Mouse (Mus musculus) hindbrain, postnatal 0 days (tissue): Measurements from ENCODE around the gene Zswim5. TPM values are rescaled to one million over a fixed set of nuclear protein-coding genes. Genes with fewer than 3 reads are reported as not detected.

Experiments
- ATAC-seq: fragments of 200-750 bp; cut with Nextera tagmentation; 2 replicates; pipeline ENCODE4 v1.8.0; 2017; ENCODE audit warnings: mild to moderate bottlenecking, moderate TSS enrichment, moderate library complexity
- DNase-seq: peaks from one replicate; pipeline ENCODE4 v3.0.0-alpha.2; 2015; ENCODE audit warnings: low spot score
- H3K27ac ChIP-seq: fragments of 300-500 bp; sonication (generic); 2 replicates; pipeline ENCODE4 v1.5.1; 2014; ENCODE audit warnings: mild to moderate bottlenecking
- H3K27me3 ChIP-seq: fragments of 300-500 bp; sonication (generic); 2 replicates; pipeline ENCODE4 v1.6.1; 2014; ENCODE audit warnings: low read length, mixed read lengths; ENCODE audit not compliant: insufficient read depth
- H3K36me3 ChIP-seq: fragments of 300-500 bp; sonication (generic); 2 replicates; pipeline ENCODE4 v1.6.1; 2014; ENCODE audit warnings: low read length, mixed read lengths; ENCODE audit not compliant: insufficient read depth
- H3K4me1 ChIP-seq: fragments of 300-500 bp; sonication (generic); 2 replicates; pipeline ENCODE4 v1.6.1; 2014; ENCODE audit warnings: antibody characterized with exemption, low read length, mixed read lengths; ENCODE audit not compliant: insufficient read depth
- H3K4me2 ChIP-seq: fragments of 300-500 bp; sonication (generic); 2 replicates; pipeline ENCODE4 v1.6.1; 2014; ENCODE audit warnings: low read depth, mild to moderate bottlenecking, low read length, moderate library complexity, mixed read lengths
- H3K4me3 ChIP-seq: fragments of 300-500 bp; sonication (generic); 2 replicates; pipeline ENCODE4 v1.5.1; 2014; ENCODE audit warnings: low read length
- H3K9ac ChIP-seq: fragments of 300-500 bp; sonication (generic); replicated peaks from 2 replicates; pipeline ENCODE4 v1.6.1; 2014; ENCODE audit warnings: mild to moderate bottlenecking, low read length, moderate library complexity, mixed read lengths
- H3K9me3 ChIP-seq: fragments of 300-500 bp; sonication (generic); 2 replicates; pipeline ENCODE4 v1.6.1; 2016; ENCODE audit warnings: low read length, mixed read lengths
- CTCF ChIP-seq: IDR thresholded peaks from 2 replicates; pipeline ENCODE4 v1.5.1; 2016; ENCODE audit warnings: antibody characterized with exemption, control low read depth, low read depth
- WGBS: fragments of 180-500 bp; shearing (Covaris S2); extraction: QIAGEN DNeasy Blood & Tissue Kit; methylation state at CpG from one replicate; pipeline ENCODE4 v1.1.7; 2014; 5-methylcytosine and 5-hydroxymethylcytosine counted together
- polyA plus RNA-seq: library from polyadenylated mRNA; unstranded; fragments of >200 nt; fragmentation: Nextera tagmentation; extraction: Ambion mirVana; gene quantifications from 2 replicates; pipeline ENCODE4 v1.2.1, GENCODE M21; 2015
- total RNA-seq: library from RNA; depleted of rRNA; stranded (reverse); fragments of >200 nt; gene quantifications from 2 replicates; pipeline ENCODE4 v1.2.3, GENCODE M21; 2014; rRNA removed

Zswim5 gene
- total and polyA plus RNA-seq, 2 experiments from 2014 or later, result 2.3 to 25.8 TPM

- H3K4me1 ChIP-seq, result 0 out of 2 replicates have a peak, but pooled peaks cover under 1% of the 10 kb centered on the region
- no peaks in the 10 kb centered on the region for H3K9me3 ChIP-seq
- DNase-seq (no peak), ATAC-seq (no peak)
- no peak for TF ChIP-seq CTCF
- no peak overlapping the region for H3K4me3 ChIP-seq
- H3K4me2 ChIP-seq, result no peak overlapping the region
- H3K27me3 ChIP-seq, result no peaks in the 10 kb centered on the region
- WGBS, result 68% methylated on average over 4 of the region's 4 CpGs
- H3K36me3 ChIP-seq, result no peaks in the 10 kb centered on the region
- no peak overlapping the region for H3K9ac ChIP-seq
- no peak overlapping the region for H3K27ac ChIP-seq
Measured at GRCm38 (mm10) chr4:117014901-117015415, 137.8 kb downstream of the Zswim5 start.

GRCm38 (mm10) chr4:117017738-117018137, 140.6 kb downstream of the Zswim5 start:
- H3K9me3 ChIP-seq, result no peaks in the 10 kb centered on the region
- H3K4me1 ChIP-seq, result peaks cover 7% of the 10 kb centered on the region; the same call in 1 of the 2 replicates
- WGBS, result 90% methylated on average over 2 of the region's 2 CpGs
- H3K36me3 ChIP-seq, result peaks cover 8% of the 10 kb centered on the region; the same call in 1 of the 2 replicates
- no peaks in the 10 kb centered on the region for H3K27me3 ChIP-seq
- DNase-seq (no peak), ATAC-seq (no peak)
- peak; percentile 47 for TF ChIP-seq CTCF
- no peak overlapping the region for H3K9ac ChIP-seq
- no peak overlapping the region for H3K4me2 ChIP-seq
- no peak overlapping the region for H3K27ac ChIP-seq
- no peak overlapping the region for H3K4me3 ChIP-seq

GRCm38 (mm10) chr4:117018327-117018726, 141.2 kb downstream of the Zswim5 start:
- WGBS, result 89% methylated on average over 7 of the region's 7 CpGs
- peaks cover 7% of the 10 kb centered on the region; the same call in 1 of the 2 replicates for H3K4me1 ChIP-seq
- no peak overlapping the region for H3K9ac ChIP-seq
- H3K4me2 ChIP-seq, result no peak overlapping the region
- DNase-seq (no peak), ATAC-seq (no peak)
- no peak overlapping the region for H3K4me3 ChIP-seq
- H3K27ac ChIP-seq, result no peak overlapping the region
- peaks cover 10% of the 10 kb centered on the region for H3K36me3 ChIP-seq
- H3K9me3 ChIP-seq, result no peaks in the 10 kb centered on the region
- H3K27me3 ChIP-seq, result no peaks in the 10 kb centered on the region
- TF ChIP-seq CTCF, result no peak

- under 1% methylated on average over 61 of the region's 61 CpGs for WGBS
- no peaks in the 10 kb centered on the region for H3K9me3 ChIP-seq
- ATAC-seq, result peak; percentile 96
- H3K4me2 ChIP-seq, result peak within 1 kb of the TSS; percentile 72
- H3K9ac ChIP-seq, result peak within 1 kb of the TSS; percentile 80
- H3K4me3 ChIP-seq, result peak within 1 kb of the TSS; percentile 90
- no peak; the same call in 1 of the 2 replicates for TF ChIP-seq CTCF
- peaks cover 12% of the 10 kb centered on the region for H3K36me3 ChIP-seq
- H3K27ac ChIP-seq, result peak within 1 kb of the TSS; percentile 76; the same call in 1 of the 2 replicates
- peaks cover 7% of the 10 kb centered on the region; the same call in 1 of the 2 replicates for H3K4me1 ChIP-seq
- no peaks in the 10 kb centered on the region for H3K27me3 ChIP-seq
- peak; percentile 96 for DNase-seq
Measured at GRCm38 (mm10) chr4:117019206-117020134, 142.3 kb downstream of the Zswim5 start, which contains the start of gene Eif2b3. Gene Eif2b3 (plus strand): TSS chr4:117019402.

GRCm38 (mm10) chr4:117023469-117023868, 146.3 kb downstream of the Zswim5 start:
- Histone ChIP-seq H3K27ac (no peak overlapping the region), H3K4me2 (no peak overlapping the region), H3K9me3 (no peaks in the 10 kb centered on the region), H3K4me1 (peaks cover 7% of the 10 kb centered on the region; the same call in 1 of the 2 replicates), H3K9ac (no peak overlapping the region), H3K4me3 (no peak overlapping the region), H3K27me3 (no peaks in the 10 kb centered on the region), H3K36me3 (peaks cover 12% of the 10 kb centered on the region)
- ATAC-seq (no peak), DNase-seq (no peak)
- no peak for TF ChIP-seq CTCF
- 96% methylated on average over 4 of the region's 4 CpGs for WGBS

- H3K9ac ChIP-seq, result no peak overlapping the region
- ATAC-seq (no peak), DNase-seq (no peak)
- no peak overlapping the region for H3K4me3 ChIP-seq
- 0 out of 2 replicates have a peak, but pooled peaks have one; percentile 21 for TF ChIP-seq CTCF
- WGBS, result 85% methylated on average over 1 of the region's 1 CpGs
- H3K9me3 ChIP-seq, result no peaks in the 10 kb centered on the region
- no peaks in the 10 kb centered on the region for H3K4me1 ChIP-seq
- H3K36me3 ChIP-seq, result no peaks in the 10 kb centered on the region; the same call in 1 of the 2 replicates
- no peaks in the 10 kb centered on the region for H3K27me3 ChIP-seq
- no peak overlapping the region for H3K4me2 ChIP-seq
- no peak overlapping the region for H3K27ac ChIP-seq
Measured at GRCm38 (mm10) chr4:117031105-117031504, 153.9 kb downstream of the Zswim5 start.

Other genes with a start within 250 kb of the Zswim5 start
- gene Nasp, start 249.4 kb upstream of the Zswim5 start, total RNA-seq, result 40.5 and 53.2 TPM in 2 replicates
- 73.9 and 78.7 TPM in 2 replicates for gene Nasp, start 249.4 kb upstream of the Zswim5 start, polyA plus RNA-seq
- 523 and 571 TPM in 2 replicates for gene Akr1a1, start 225.7 kb upstream of the Zswim5 start, total RNA-seq
- 752 and 790 TPM in 2 replicates for gene Akr1a1, start 225.7 kb upstream of the Zswim5 start, polyA plus RNA-seq
- 119 and 136 TPM in 2 replicates for gene Prdx1, start 191.8 kb upstream of the Zswim5 start, total RNA-seq
- gene Prdx1, start 191.8 kb upstream of the Zswim5 start, polyA plus RNA-seq, result 589 and 626 TPM in 2 replicates
- 20.5 and 20.6 TPM in 2 replicates for gene Mmachc, start 169.0 kb upstream of the Zswim5 start, total RNA-seq
- gene Mmachc, start 169.0 kb upstream of the Zswim5 start, polyA plus RNA-seq, result 20.2 TPM in 2 replicates
- 11.5 and 26.7 TPM in 2 replicates for gene Ccdc163, start 168.9 kb upstream of the Zswim5 start, total RNA-seq
- gene Ccdc163, start 168.9 kb upstream of the Zswim5 start, polyA plus RNA-seq, result 9.4 and 10.0 TPM in 2 replicates
- 2.1 and 2.8 TPM in 2 replicates for gene Tesk2, start 156.4 kb upstream of the Zswim5 start, total RNA-seq
- gene Tesk2, start 156.4 kb upstream of the Zswim5 start, polyA plus RNA-seq, result 2.2 and 2.5 TPM in 2 replicates
- 40.0 and 43.2 TPM in 2 replicates for gene Toe1, start 69.7 kb upstream of the Zswim5 start, total RNA-seq
- gene Toe1, start 69.7 kb upstream of the Zswim5 start, polyA plus RNA-seq, result 21.4 and 22.7 TPM in 2 replicates
- gene Mutyh, start 69.7 kb upstream of the Zswim5 start, total RNA-seq, result 4.8 and 12.5 TPM in 2 replicates
- gene Mutyh, start 69.7 kb upstream of the Zswim5 start, polyA plus RNA-seq, result 5.6 and 6.6 TPM in 2 replicates
- gene Hpdl, start 55.7 kb upstream of the Zswim5 start, total RNA-seq, result 4.1 and 4.9 TPM in 2 replicates
- gene Hpdl, start 55.7 kb upstream of the Zswim5 start, polyA plus RNA-seq, result 1.6 and 2.0 TPM in 2 replicates
- 40.7 and 64.4 TPM in 2 replicates for gene Urod, start 117.0 kb downstream of the Zswim5 start, total RNA-seq
- gene Urod, start 117.0 kb downstream of the Zswim5 start, polyA plus RNA-seq, result 52.2 and 54.0 TPM in 2 replicates
- gene Hectd3, start 117.9 kb downstream of the Zswim5 start, total RNA-seq, result 47.4 and 49.5 TPM in 2 replicates
- gene Hectd3, start 117.9 kb downstream of the Zswim5 start, polyA plus RNA-seq, result 18.5 and 20.2 TPM in 2 replicates
- 13.1 and 16.7 TPM in 2 replicates for gene Eif2b3, start 142.0 kb downstream of the Zswim5 start, total RNA-seq
- gene Eif2b3, start 142.0 kb downstream of the Zswim5 start, polyA plus RNA-seq, result 56.9 and 58.5 TPM in 2 replicates
- gene Ptch2, start 218.7 kb downstream of the Zswim5 start, total RNA-seq, result 16.1 and 18.8 TPM in 2 replicates
- 4.1 and 4.4 TPM in 2 replicates for gene Ptch2, start 218.7 kb downstream of the Zswim5 start, polyA plus RNA-seq
- 7.8 and 9.1 TPM in 2 replicates for gene Btbd19, start 248.3 kb downstream of the Zswim5 start, total RNA-seq
- gene Btbd19, start 248.3 kb downstream of the Zswim5 start, polyA plus RNA-seq, result 4.9 and 5.4 TPM in 2 replicates
- gene Tctex1d4, start 249.4 kb downstream of the Zswim5 start, total RNA-seq, result 2.0 and 5.8 TPM in 2 replicates
- gene Tctex1d4, start 249.4 kb downstream of the Zswim5 start, polyA plus RNA-seq, result 2.0 and 2.8 TPM in 2 replicates